Mouse (Mus musculus) frontal cortex, adult (tissue): ENCODE data around the gene Slc6a16.

ENCODE experiments used
- ATAC-seq: cut with Nextera tagmentation; 2 replicates; pipeline ENCODE4 v1.9.2; 2017; ENCODE audit warnings: mild to moderate bottlenecking, moderate library complexity, mixed read lengths; ENCODE audit not compliant: low TSS enrichment

Gene Slc6a16

GRCm38 (mm10) chr7:45216442-45217183, 24.3 kb upstream of the Slc6a16 start:
- no peak for ATAC-seq

DNA sequence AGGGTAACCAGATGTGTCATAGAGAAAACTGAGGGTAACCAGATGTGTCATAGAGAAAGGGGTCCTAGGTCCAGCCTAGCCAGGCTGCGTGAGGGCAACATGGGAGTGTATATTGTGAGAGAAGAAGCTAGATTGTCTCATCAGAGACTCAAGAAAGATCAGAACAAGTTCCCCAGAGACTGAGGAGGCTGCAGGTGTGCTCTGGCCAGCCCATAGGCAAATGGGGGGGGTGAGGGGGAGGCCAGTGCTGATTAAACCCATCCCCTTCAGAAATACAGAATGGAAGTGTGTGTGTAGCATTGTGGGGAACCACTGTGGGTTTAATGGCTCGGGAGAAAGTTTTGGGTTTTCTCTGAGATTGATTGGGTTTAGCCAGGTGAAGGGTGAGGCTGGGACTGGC, 19.2 kb upstream of the Slc6a16 start:
- no peak for ATAC-seq

DNA sequence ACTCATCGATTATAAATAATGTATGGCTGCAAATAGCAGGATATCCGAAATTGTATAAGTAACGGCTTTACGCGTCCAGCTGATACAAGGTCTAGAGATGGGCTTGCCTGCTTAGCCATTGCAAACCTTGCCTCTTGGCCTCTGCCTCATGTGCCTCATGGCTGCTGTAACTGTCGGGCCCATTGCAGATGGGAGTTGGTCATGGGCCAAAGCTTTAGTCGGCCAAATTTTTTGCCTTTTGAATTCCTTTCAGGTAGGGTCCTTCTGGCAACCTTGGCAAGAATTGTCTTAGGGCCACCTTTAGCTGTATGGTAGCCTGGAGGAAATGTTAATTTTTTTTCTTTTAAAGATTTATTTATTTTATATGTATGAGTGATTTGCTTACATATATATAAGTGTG, 16.1 kb upstream of the Slc6a16 start:
- no peak for ATAC-seq

DNA sequence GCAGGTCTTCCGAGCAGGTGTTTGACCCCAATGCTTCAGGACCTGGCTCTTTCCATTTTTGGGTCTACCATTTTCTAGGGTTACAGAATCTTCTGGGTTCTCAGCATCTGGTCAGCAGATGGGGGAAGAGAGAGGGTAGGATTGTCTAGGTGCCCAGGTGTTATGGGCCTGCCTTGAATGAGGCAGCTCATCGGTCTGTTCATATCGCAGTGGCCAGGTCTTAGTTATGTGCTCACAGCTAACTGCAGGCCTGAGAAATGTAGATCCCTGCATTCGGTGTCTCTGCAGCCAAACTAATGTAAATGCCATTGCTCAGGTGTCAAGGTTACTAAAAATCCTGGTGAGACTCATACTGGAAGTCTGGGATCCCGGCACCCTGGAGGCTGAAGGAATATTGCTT, 14.5 kb upstream of the Slc6a16 start:
- no peak for ATAC-seq

DNA sequence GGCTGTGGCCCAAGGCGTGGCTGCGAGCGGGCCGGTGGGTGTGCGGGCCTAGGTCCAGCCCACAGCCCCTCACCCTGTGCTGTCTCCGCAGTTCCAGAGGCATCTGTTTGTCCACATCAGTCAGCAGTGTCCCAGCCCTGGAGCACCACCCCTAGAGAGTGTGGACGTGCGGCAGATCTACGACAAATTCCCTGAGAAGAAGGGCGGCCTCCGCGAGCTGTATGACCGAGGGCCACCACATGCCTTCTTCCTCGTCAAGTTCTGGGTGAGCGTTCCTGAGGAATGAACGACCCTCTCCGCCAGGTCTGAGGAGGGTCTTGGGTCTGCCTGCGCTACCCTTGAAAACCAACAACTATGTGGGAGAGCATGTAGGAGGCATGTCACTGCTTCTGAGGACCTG, 12.3 kb upstream of the Slc6a16 start:
- no peak for ATAC-seq

DNA sequence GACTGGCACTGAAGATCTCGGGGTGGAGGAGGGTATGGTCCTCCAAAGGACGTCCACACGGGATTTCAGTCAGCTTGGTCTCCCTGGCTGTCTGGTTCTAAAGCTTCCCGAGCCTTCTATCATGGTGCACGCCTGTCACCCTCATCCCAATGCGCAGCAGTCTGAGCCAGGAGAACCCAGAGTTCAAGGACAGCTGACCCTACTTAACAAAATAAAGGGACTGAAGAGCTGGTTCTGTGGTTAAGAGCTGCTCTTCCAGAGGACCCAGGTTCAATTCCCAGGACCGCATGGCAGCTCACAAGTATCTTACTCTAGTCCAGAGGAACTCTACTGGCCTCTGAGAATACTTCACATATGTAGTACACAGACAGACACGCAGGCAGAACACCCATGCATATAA, 11.8 kb upstream of the Slc6a16 start:
- ATAC-seq: no peak

- ATAC-seq: no peak
Measured at GRCm38 (mm10) chr7:45229459-45230203, 11.3 kb upstream of the Slc6a16 start.

GRCm38 (mm10) chr7:45231192-45231591, 9.7 kb upstream of the Slc6a16 start:
- ATAC-seq: no peak

DNA sequence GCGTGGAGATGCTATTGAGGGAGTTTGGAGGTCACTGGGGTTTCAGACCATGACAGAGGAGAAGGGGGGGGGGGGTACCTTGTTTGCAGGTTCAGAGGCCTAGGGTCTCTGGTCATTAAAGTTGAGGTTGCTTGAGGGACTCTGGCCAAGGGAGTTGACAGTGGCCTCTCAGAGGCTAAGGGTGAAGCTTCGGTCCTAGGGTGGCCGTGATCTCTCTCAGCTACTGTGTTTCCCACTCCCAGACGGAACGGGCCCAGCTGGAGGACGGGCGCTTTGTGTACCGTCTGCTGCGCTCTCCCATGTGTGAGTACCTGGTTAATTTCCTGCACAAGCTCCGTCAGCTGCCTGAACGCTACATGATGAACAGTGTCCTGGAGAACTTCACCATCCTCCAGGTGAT, 8.9 kb upstream of the Slc6a16 start:
- no peak for ATAC-seq

DNA sequence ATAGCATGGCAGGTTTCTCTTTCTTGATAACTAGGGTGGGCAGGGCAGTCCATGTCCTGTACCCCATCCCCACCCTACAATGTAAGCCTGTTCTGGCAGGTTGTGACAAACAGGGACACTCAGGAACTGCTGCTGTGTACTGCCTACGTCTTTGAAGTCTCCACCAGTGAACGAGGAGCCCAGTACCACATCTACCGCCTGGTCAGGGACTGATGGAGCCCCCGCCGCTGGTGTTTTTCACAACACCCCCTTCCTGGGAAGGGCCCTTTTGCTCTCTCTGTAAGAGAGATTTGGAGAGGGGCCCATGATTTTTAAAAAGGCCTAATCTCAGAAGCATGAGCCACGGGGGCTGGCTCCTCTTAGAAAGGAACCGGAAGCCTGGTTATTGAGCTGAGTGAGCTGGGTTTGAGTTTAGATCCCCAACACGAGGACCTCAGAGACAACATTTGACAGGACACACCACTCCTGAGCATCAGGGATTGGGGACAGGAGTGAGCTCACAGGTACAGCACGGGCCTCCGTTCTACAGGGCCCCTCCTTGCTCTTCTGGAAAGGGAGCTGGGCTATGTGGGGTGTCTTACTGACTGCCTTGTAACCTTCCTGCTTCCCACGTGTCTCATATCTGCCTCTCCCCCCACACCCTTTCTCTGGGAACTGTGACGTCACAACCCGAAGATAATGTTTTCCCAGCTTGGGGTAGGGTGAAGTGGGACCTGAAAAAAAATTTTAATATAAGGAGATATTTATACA, 8.0 kb upstream of the Slc6a16 start:
- ATAC-seq: peak; percentile 62

- peak; percentile 81 for ATAC-seq
Measured at GRCm38 (mm10) chr7:45233580-45234332, 7.1 kb upstream of the Slc6a16 start.

- ATAC-seq: no peak
Measured at GRCm38 (mm10) chr7:45234333-45234841, 6.5 kb upstream of the Slc6a16 start.

DNA sequence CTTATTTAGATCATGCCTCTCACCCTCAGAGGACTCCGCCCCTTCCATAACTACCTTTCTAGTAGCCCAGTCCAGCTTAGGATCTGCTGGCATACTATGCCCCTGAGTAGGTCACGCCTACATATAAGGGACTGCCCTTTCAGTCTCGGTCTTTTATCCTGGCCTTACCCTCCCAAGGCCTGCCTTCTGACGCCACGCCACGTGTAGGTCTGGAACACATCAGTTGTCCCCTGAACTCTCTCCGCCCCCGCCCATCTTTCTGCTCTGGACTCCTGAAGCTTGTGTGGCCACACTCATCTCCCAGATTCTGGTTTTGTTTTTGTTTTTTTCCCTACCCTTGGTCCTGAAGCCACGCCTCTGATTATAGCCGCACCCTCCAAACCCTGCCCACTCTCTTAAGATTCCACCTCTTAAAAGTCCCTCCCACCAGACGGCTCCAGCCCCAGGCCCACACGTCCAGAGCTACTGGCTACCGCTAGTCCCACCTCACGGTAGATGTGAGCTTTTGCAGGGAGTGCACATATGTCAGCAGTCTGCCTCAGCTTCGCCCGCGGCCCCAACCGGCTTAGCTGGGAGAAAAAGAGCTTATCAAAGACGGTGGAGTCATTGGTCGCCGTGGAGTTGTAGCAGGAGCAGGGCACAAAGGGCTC, 5.8 kb upstream of the Slc6a16 start:
- no peak for ATAC-seq

DNA sequence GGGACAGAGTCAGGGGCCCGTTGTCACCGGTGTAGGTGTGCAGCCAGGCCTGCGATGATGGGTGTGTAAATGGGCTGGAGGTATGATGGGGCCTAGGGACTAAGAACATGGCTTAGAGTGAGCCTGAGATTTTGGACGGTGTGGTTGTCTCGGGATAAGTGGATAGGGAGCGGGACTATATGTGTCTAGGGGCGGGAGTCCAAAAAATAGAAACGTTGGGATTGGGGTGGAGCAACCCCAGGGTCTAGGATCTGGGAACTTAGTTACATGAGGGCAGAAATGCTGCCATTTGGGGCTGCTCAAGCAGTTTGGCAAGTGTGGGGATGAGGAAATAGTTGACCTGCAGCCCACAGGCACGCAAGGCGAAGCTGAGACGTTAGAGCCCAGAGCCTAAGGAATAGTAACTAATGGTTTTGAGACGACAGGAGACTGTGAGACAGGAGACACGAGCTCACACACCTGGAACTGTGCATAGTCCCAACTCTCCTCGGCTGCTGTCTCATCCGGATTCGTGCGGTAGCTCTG, 5.2 kb upstream of the Slc6a16 start:
- no peak for ATAC-seq

DNA sequence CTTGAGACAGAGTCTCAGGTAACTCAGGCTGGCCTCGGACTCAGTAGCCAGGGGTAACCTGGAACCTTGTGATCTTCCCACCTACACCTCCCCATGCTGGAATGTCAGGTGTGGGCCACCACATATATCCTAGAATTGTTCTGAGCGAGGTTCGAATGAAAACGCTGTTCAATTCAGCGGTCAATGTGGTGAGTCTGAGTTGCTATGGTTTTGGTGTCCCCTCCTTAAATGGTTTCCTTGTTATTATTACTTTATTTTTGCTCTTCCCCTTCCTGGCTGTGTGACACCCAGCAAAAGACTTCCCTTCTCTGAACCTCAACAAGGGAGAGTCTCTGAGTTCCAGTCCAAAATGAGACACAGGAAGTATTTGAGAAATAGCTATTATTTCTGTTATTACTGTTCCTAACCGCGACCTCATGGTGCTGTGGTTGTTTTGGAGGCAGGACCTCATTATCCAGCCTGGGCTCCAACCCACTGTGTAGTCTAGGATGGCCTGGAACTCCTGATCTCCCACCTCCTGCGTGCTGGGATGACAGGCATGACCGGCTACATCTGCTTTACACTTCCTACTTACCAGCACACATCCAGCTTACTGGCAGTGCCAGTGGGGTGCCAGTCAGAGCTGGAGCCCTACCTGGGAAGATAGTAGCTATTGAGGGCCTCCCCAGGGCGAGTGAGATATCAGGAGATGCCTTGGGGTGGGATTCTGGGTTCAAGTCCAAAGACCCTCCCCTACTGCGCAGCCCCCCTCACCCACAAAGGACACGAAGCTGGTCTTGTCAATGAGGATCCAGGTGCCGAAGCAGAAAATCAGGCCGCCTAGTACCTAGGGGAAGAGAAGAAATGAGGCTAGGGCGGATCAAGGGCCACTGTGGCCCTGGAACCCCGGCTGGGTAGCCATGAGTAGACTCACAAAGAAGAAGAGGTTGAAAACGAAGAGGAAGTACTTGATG, 2.9 kb upstream of the Slc6a16 start:
- ATAC-seq: no peak

- ATAC-seq: no peak
Measured at GRCm38 (mm10) chr7:45238723-45239496, 2.0 kb upstream of the Slc6a16 start, which contains the start of gene Cd37. Gene Cd37, minus strand, starts transcription at chr7:45239115.

DNA sequence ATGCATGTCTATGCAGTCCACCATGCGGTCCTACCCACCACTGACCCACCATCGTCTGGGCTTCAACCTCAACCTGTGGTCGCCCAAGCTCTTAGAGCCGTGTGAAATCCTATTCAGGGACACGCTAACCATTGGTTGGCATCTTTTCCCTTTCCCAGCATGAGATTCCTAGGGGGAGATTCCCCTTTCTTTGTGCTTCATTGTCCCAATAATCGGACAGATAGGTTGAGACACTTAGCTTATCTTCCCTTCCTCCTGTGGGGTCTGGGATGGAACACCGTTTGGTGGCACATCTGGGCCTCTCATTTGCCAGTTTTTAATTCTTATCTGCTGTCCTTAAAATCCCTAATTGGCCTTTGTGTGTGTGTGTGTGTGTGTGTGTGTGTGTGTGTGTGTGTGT, 776 bp upstream of the Slc6a16 start:
- no peak for ATAC-seq

- no peak for ATAC-seq
Measured at GRCm38 (mm10) chr7:45241389-45241749, 484 bp downstream of the Slc6a16 start.

- ATAC-seq: no peak
Measured at GRCm38 (mm10) chr7:45247666-45248065, 6.8 kb downstream of the Slc6a16 start.
